Mouse (Mus musculus) C2C12 (cell line): ENCODE results near the gene Schip1. TPM values are rescaled to one million over a fixed set of nuclear protein-coding genes. Genes with fewer than 3 reads are reported as not detected.

Experiments used
- H3K27me3 ChIP-seq: one replicate; pipeline ENCODE4 v1.6.1; 2011; ENCODE audit not compliant: control insufficient read depth, insufficient read depth, insufficient read length
- H3K36me3 ChIP-seq: one replicate; pipeline ENCODE4 v1.6.1; 2011; ENCODE audit not compliant: control insufficient read depth, insufficient read depth
- H3K4me3 ChIP-seq: one replicate; pipeline ENCODE4 v1.5.1; 2011; ENCODE audit warnings: mild to moderate bottlenecking, control low read depth; ENCODE audit not compliant: poor library complexity, insufficient read depth, severe bottlenecking
- H3K79me2 ChIP-seq: one replicate; pipeline ENCODE4 v1.6.1; 2011; ENCODE audit not compliant: control insufficient read depth, insufficient read depth
- H3K79me3 ChIP-seq: one replicate; pipeline ENCODE4 v1.6.1; 2011; ENCODE audit warnings: low read depth, control low read depth
- H3ac ChIP-seq: one replicate; pipeline ENCODE3; 2011; ENCODE audit warnings: low read depth; ENCODE audit not compliant: control insufficient read depth, insufficient read length
- CEBPB ChIP-seq: IDR thresholded peaks from one replicate; pipeline ENCODE4 v1.6.1; 2011; ENCODE audit warnings: low read depth, mild to moderate bottlenecking, control low read depth, moderate library complexity
- CTCF ChIP-seq: IDR thresholded peaks from one replicate; pipeline ENCODE4 v1.5.1; 2011; ENCODE audit not compliant: control insufficient read depth, insufficient read depth, insufficient read length
- FOSL1 ChIP-seq: IDR thresholded peaks from one replicate; pipeline ENCODE4 v1.8.0; 2011; ENCODE audit warnings: mild to moderate bottlenecking, low read length; ENCODE audit not compliant: poor library complexity, insufficient read depth, severe bottlenecking
- MAX ChIP-seq: IDR thresholded peaks from one replicate; pipeline ENCODE4 v1.6.1; 2011; ENCODE audit warnings: mild to moderate bottlenecking, control low read depth
- MYOD1 ChIP-seq: IDR thresholded peaks from one replicate; pipeline ENCODE4 v1.6.1; 2011; ENCODE audit warnings: low read depth; ENCODE audit not compliant: control insufficient read depth, insufficient read length
- MYOG ChIP-seq: IDR thresholded peaks from one replicate; pipeline ENCODE4 v1.6.1; 2011; ENCODE audit not compliant: control insufficient read depth, insufficient read length; ENCODE audit errors: extremely low read depth
- USF1 ChIP-seq: IDR thresholded peaks from one replicate; pipeline ENCODE4 v1.6.1; 2011; ENCODE audit warnings: low read depth, mild to moderate bottlenecking, control low read depth, moderate library complexity
- polyA plus RNA-seq: library from polyadenylated mRNA; unstranded; fragments of >200 nt; fragmentation: generic; extraction: Trizol; gene quantifications from one replicate; pipeline ENCODE4 v1.2.1, GENCODE M21; 2012; ENCODE audit warnings: missing spikeins

The Schip1 gene
- polyA plus RNA-seq, 1 experiment: 28.6 TPM

GRCm38 (mm10) chr3:68189100-68189499 is 124.5 kb downstream of the Schip1 start:
- Histone ChIP-seq H3ac (no peak overlapping the region), H3K27me3 (no peaks in the 10 kb centered on the region), H3K79me2 (no peaks in the 10 kb centered on the region), H3K36me3 (no peaks in the 10 kb centered on the region), H3K4me3 (no peak overlapping the region), H3K79me3 (no peaks in the 10 kb centered on the region)
- no peak for TF ChIP-seq CTCF
- TF ChIP-seq FOSL1: no peak
- TF ChIP-seq USF1: no peak
- TF ChIP-seq MAX: no peak
- no peak for TF ChIP-seq MYOG
- TF ChIP-seq MYOD1: no peak
- TF ChIP-seq CEBPB: no peak

GRCm38 (mm10) chr3:68196933-68197332 is 132.3 kb downstream of the Schip1 start:
- H3K4me3 ChIP-seq: no peak overlapping the region
- TF ChIP-seq CTCF (no peak), MAX (no peak), CEBPB (no peak)
- no peaks in the 10 kb centered on the region for H3K79me2 ChIP-seq
- no peaks in the 10 kb centered on the region for H3K36me3 ChIP-seq
- no peaks in the 10 kb centered on the region for H3K27me3 ChIP-seq
- no peaks in the 10 kb centered on the region for H3K79me3 ChIP-seq
- no peak overlapping the region for H3ac ChIP-seq

- Histone ChIP-seq H3K79me3 (no peaks in the 10 kb centered on the region), H3ac (no peak overlapping the region), H3K36me3 (no peaks in the 10 kb centered on the region), H3K79me2 (no peaks in the 10 kb centered on the region), H3K27me3 (no peaks in the 10 kb centered on the region), H3K4me3 (no peak overlapping the region)
- TF ChIP-seq MAX (no peak), MYOG (no peak), MYOD1 (no peak), CTCF (no peak), USF1 (no peak), CEBPB (no peak), FOSL1 (no peak)
Measured at GRCm38 (mm10) chr3:68201214-68201613, 136.6 kb downstream of the Schip1 start.

DNA sequence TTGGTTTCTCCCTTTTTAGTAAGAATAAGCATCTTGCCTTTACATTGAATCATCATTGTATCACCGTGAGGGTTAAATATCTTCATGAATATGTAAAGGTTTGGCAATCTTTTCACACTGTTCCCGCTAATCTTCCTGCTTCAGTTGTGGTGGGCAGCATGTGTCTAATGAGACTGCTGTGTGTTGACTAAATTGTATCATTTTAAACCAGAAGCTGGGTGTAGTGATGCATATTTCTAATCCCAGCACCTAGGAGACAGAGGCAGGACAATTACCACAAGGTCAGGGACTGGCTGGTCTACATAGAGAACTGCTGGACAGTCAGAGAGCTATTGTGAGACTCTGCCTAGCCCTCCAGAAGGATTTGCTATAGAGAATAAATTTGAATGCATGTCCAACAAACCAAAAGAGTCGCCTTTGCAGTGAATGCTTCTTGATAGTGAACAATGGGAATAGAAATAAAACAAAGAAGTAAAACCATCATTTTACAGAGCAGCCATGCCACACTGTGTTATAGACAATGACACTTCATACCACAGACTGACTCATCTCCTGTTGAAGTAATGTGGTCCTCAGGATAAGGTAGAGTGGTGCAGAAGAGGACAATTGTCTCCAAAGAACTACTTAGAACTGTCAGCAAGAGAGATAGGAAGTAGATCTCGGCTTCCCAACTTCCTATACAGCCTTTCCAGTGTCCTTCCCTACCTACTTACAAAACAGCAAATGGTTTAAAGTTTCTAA is 137.7 kb downstream of the Schip1 start:
- H3K36me3 ChIP-seq: no peaks in the 10 kb centered on the region
- no peaks in the 10 kb centered on the region for H3K79me2 ChIP-seq
- no peak overlapping the region for H3ac ChIP-seq
- TF ChIP-seq CTCF: no peak
- TF ChIP-seq USF1: no peak
- TF ChIP-seq MYOG: no peak
- TF ChIP-seq MYOD1: no peak
- no peak for TF ChIP-seq MAX
- TF ChIP-seq CEBPB: no peak
- TF ChIP-seq FOSL1: no peak
- no peaks in the 10 kb centered on the region for H3K27me3 ChIP-seq
- no peak overlapping the region for H3K4me3 ChIP-seq
- H3K79me3 ChIP-seq: no peaks in the 10 kb centered on the region

DNA sequence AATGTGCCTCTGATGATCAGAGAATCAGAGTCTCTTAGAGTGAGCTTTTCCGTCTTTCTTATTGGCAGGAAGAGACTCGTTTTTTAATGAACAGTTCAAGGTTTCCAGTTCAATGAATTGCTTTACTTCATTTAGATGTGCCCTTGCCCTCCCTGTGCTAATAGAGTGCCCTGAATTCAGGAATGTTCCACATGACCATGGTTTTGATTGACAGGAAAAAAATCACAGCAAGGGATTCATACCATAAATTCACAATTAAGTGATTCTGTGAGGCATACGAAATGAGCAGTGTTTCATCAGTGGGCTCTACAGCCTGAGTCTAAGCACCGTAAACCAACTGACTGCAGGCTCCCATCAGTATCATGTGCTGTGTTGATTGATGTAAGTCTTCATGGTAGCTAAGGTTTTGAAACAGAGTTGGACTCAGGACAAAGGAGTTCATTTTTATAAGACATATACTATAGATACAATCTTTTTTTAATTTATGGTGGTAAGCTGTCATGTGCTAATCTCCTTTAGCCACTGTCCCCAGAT is 139.4 kb downstream of the Schip1 start:
- Histone ChIP-seq H3K27me3 (no peaks in the 10 kb centered on the region), H3K4me3 (no peak overlapping the region), H3ac (no peak overlapping the region), H3K36me3 (no peaks in the 10 kb centered on the region), H3K79me2 (no peaks in the 10 kb centered on the region), H3K79me3 (no peaks in the 10 kb centered on the region)
- no peak for TF ChIP-seq MYOD1
- TF ChIP-seq MYOG: no peak
- no peak for TF ChIP-seq FOSL1
- TF ChIP-seq CTCF: no peak
- TF ChIP-seq USF1: no peak
- no peak for TF ChIP-seq MAX
- no peak for TF ChIP-seq CEBPB

GRCm38 (mm10) chr3:68210422-68210821 is 145.8 kb downstream of the Schip1 start:
- TF ChIP-seq MYOD1 (no peak), MAX (no peak), CTCF (no peak), MYOG (no peak), FOSL1 (no peak), CEBPB (no peak), USF1 (no peak)

More at GRCm38 (mm10) chr3:68210422-68210821, 145.8 kb downstream of the Schip1 start:
- H3ac ChIP-seq: no peak overlapping the region
- no peaks in the 10 kb centered on the region for H3K79me3 ChIP-seq
- H3K27me3 ChIP-seq: no peaks in the 10 kb centered on the region
- no peaks in the 10 kb centered on the region for H3K36me3 ChIP-seq
- H3K79me2 ChIP-seq: no peaks in the 10 kb centered on the region
- H3K4me3 ChIP-seq: no peak overlapping the region
